Mouse (Mus musculus) C2C12 (cell line): ENCODE measurements around the gene Gng7. TPM values are rescaled to one million over a fixed set of nuclear protein-coding genes. Genes with fewer than 3 reads are reported as not detected.

ENCODE experiments used
- H3K27me3 ChIP-seq: one replicate; pipeline ENCODE4 v1.6.1; 2011; ENCODE audit not compliant: control insufficient read depth, insufficient read depth, insufficient read length
- H3K36me3 ChIP-seq: one replicate; pipeline ENCODE4 v1.6.1; 2011; ENCODE audit not compliant: control insufficient read depth, insufficient read depth
- H3K4me3 ChIP-seq: one replicate; pipeline ENCODE4 v1.5.1; 2011; ENCODE audit warnings: mild to moderate bottlenecking, control low read depth; ENCODE audit not compliant: poor library complexity, insufficient read depth, severe bottlenecking
- H3K79me2 ChIP-seq: one replicate; pipeline ENCODE4 v1.6.1; 2011; ENCODE audit not compliant: control insufficient read depth, insufficient read depth
- H3K79me3 ChIP-seq: one replicate; pipeline ENCODE4 v1.6.1; 2011; ENCODE audit warnings: low read depth, control low read depth
- H3ac ChIP-seq: one replicate; pipeline ENCODE3; 2011; ENCODE audit warnings: low read depth; ENCODE audit not compliant: control insufficient read depth, insufficient read length
- CEBPB ChIP-seq: IDR thresholded peaks from one replicate; pipeline ENCODE4 v1.6.1; 2011; ENCODE audit warnings: low read depth, mild to moderate bottlenecking, control low read depth, moderate library complexity
- CTCF ChIP-seq: IDR thresholded peaks from one replicate; pipeline ENCODE4 v1.5.1; 2011; ENCODE audit not compliant: control insufficient read depth, insufficient read depth, insufficient read length
- FOSL1 ChIP-seq: IDR thresholded peaks from one replicate; pipeline ENCODE4 v1.8.0; 2011; ENCODE audit warnings: mild to moderate bottlenecking, low read length; ENCODE audit not compliant: poor library complexity, insufficient read depth, severe bottlenecking
- MAX ChIP-seq: IDR thresholded peaks from one replicate; pipeline ENCODE4 v1.6.1; 2011; ENCODE audit warnings: mild to moderate bottlenecking, control low read depth
- MYOD1 ChIP-seq: IDR thresholded peaks from one replicate; pipeline ENCODE4 v1.6.1; 2011; ENCODE audit warnings: low read depth; ENCODE audit not compliant: control insufficient read depth, insufficient read length
- MYOG ChIP-seq: IDR thresholded peaks from one replicate; pipeline ENCODE4 v1.6.1; 2011; ENCODE audit not compliant: control insufficient read depth, insufficient read length; ENCODE audit errors: extremely low read depth
- USF1 ChIP-seq: IDR thresholded peaks from one replicate; pipeline ENCODE4 v1.6.1; 2011; ENCODE audit warnings: low read depth, mild to moderate bottlenecking, control low read depth, moderate library complexity
- polyA plus RNA-seq: library from polyadenylated mRNA; unstranded; fragments of >200 nt; fragmentation: generic; extraction: Trizol; gene quantifications from one replicate; pipeline ENCODE4 v1.2.1, GENCODE M21; 2012; ENCODE audit warnings: missing spikeins

Gene Gng7
- polyA plus RNA-seq, 1 experiment = 0.25 TPM

DNA sequence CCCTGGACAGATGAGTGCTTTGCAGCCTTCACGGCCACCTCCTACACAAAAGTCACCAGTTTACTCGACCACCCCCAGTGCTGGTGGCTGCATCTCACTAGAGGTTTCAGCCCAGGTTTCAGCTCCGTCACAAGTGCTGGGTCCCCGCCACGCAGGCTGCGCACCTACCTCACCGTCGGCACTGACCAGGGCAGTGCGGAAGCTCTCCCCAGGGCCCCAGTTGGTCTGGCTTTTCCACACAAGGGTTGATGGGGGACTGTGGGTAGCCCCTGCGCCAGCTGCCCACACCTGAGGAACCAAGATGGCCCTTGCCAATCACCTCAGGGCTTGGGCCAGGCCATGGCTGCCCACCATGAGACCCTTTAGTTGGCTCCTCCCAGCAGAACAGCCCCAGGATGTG, 111.5 kb downstream of the Gng7 start:
- Histone ChIP-seq H3K27me3 (no peaks in the 10 kb centered on the region), H3K79me2 (peaks cover 23% of the 10 kb centered on the region), H3K36me3 (peaks cover 68% of the 10 kb centered on the region), H3K4me3 (no peak overlapping the region), H3ac (no peak overlapping the region), H3K79me3 (peaks cover 19% of the 10 kb centered on the region)
- TF ChIP-seq CTCF (no peak), USF1 (no peak), CEBPB (no peak), MYOD1 (no peak), FOSL1 (no peak), MYOG (no peak), MAX (no peak)

DNA sequence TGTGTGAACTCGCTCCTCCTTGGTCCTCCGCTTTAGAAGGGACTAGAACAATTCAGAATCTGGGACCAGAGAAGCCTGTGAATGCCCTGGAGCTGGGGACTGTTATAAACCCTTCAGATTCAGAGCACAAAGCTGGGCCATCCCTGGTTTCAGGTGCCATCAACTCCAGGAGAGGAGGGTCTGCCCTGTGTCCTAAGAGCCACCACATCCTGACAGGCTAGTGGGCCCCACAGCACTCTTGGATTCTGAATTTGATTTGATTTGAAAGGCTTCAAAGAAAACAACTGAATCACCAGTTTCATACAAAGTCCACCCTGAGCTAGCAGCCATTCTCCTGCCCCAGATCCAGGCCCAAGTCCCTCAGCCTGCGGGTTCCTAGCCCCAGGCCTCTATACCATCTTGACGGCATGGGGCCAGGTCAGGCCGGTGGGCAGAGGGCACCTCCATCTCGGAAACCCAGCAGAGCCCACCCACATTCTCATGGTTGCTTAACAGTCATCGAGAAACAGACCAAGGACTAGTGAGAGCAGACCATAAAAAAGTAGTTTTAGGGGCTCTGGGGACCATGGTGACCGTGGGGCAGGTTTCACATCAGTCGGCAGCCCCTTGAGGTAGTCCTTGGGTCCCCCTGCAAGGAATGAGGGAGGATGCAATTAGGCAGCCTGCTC, 112.3 kb downstream of the Gng7 start:
- no peak overlapping the region for H3K4me3 ChIP-seq
- TF ChIP-seq USF1 = no peak
- no peak for TF ChIP-seq MYOD1
- TF ChIP-seq FOSL1 = no peak
- no peak for TF ChIP-seq CEBPB
- TF ChIP-seq MYOG = no peak
- TF ChIP-seq CTCF = no peak
- TF ChIP-seq MAX = no peak
- H3K79me3 ChIP-seq = peaks cover 19% of the 10 kb centered on the region
- H3K27me3 ChIP-seq = no peaks in the 10 kb centered on the region
- H3K79me2 ChIP-seq = peaks cover 27% of the 10 kb centered on the region
- peaks cover 67% of the 10 kb centered on the region for H3K36me3 ChIP-seq
- H3ac ChIP-seq = no peak overlapping the region

DNA sequence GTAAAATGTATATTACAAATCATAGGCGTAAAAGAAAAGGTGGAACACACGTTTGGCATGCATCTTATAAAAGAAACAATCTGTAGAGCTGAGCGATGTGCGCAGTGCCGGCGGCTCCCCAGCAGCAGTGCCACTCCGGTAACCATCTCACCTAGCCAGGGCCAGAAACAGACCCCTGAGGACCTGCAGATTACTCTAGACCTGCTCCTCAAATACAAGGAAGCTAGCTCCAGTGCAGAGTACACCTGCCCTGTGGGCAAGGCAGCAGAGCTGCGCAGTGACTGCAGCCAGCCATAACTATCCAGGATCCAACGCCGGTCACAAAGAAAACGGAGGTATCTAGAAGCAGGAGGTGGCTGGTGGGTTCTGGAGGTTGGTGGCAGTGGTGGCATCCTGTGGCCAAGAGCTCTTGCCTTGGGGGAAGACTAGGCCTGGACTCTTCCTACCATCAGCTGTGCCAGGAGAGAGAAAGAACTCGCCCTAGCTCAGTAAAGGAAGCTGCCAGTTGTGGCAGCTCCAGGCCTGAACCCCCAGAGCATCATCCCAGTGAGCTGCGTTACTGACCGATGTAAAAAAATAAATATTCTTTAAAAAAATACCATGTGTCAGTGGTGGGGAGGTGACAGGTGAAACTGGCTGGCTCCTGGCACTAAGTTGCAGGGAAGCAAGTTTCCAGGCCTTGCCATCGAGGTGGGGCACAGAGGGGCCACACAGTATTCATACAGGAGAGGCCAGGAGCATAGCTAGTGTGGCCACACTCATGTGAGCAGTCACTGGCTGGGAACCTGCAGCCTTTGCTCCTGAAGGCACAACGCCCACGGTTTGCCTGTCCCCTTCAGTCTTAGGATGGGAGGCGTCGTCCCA, 113.1 kb downstream of the Gng7 start:
- Histone ChIP-seq H3K27me3 (no peaks in the 10 kb centered on the region), H3K4me3 (no peak overlapping the region), H3K36me3 (peaks cover 62% of the 10 kb centered on the region), H3ac (peak overlapping the region; percentile 10), H3K79me2 (peaks cover 27% of the 10 kb centered on the region), H3K79me3 (peaks cover 19% of the 10 kb centered on the region)
- TF ChIP-seq CTCF = no peak

DNA sequence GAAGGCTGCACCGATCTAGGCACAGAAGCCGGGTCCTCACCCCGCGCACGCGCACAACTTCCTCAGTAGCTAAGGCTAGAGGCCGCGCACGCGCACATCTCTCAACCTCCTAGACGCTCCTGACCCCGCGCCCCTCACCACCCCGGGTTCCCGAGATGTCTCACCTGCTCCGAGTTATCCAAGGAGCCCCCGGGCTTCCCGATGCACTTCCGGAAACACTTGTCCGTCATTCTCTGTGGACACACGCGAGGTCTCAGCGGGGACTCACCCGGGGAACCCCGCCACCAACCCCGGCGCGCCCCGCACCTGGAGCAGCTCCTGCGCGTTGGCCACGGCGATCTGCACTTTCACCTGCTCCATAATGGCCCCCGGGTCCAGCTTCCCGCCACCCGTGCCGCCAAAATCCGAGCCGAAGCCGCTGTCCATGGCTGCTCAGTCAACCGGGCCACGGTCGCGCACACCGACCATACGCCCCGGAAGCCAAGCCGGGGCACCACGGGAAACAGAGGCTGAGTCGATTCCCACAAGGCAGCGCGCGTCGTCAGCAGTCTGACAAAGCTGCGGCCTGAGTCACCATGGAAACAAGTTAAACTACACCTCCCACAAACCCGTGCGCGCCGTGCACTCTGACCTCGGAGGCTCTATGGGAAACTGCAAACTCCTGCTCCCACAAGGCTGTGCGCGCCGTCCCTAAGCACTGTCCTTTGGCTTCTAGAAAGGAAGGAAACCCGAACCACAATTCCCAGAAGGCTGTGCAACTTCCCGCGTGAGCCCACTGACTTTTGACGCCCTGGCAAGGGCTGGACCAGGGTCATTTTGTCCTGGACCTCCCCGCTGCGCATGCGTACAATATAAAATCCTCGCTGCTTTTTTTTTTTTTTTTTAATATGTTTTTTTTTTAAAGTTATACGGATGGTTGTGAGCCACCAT, 114.2 kb downstream of the Gng7 start, which contains the start of gene Timm13:
TSS of gene Timm13 (minus strand) at position 652 of the 930 bp plus-strand sequence.
- peak within 1 kb of the TSS; percentile 99 for H3K4me3 ChIP-seq
- peaks cover 27% of the 10 kb centered on the region for H3K79me2 ChIP-seq
- peak within 1 kb of the TSS; percentile 73 for H3ac ChIP-seq
- peaks cover 19% of the 10 kb centered on the region for H3K79me3 ChIP-seq
- TF ChIP-seq USF1 (no peak), CEBPB (no peak), MYOD1 (no peak), MYOG (no peak), CTCF (no peak), MAX (no peak), FOSL1 (no peak)
- peaks cover 56% of the 10 kb centered on the region for H3K36me3 ChIP-seq
- no peaks in the 10 kb centered on the region for H3K27me3 ChIP-seq

DNA sequence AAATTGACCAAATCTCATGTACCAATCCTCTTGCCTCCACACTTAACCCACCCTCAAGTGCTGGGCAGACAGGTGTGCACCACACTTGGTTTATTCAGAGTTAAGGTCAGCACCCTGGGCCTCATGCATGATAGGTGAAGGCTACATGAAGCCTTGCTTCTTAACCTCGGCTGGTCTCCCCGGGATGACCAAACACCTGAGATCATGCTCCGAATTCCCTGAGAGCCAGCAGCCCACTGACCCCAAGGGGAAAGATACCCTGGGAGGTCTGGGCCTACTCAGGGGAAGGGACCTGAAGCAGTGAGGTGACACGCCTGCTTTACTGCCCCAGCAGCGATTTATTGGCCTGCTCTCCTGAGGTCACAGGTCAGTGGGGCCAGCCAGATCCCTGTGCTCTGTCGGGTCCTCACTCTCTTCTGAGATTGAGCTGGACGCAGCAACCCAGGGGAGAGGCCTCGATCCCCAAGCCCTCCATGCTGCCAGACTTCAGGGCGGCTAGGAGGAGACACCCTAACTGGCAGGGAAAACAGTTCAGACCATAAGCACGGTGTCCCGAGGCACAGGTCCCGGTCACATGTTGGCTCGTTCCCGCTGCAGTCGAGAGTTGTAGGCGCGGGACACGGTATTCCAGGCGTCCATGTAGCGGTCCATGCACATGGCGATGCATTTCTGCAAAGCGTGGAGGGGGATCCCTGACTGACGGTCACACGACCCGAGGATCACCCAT, 115.0 kb downstream of the Gng7 start:
- TF ChIP-seq FOSL1 = no peak
- peak; percentile 62 for TF ChIP-seq MAX
- Histone ChIP-seq H3ac (peak overlapping the region; percentile 73), H3K79me3 (peaks cover 19% of the 10 kb centered on the region), H3K79me2 (peaks cover 27% of the 10 kb centered on the region), H3K36me3 (peaks cover 52% of the 10 kb centered on the region), H3K4me3 (peak overlapping the region; percentile 99), H3K27me3 (no peaks in the 10 kb centered on the region)
